Mouse (Mus musculus) kidney, postnatal 25 days (tissue): Measurements from ENCODE around the gene Slc44a3.

Source experiments
- DNase-seq, 2 experiments: peaks; one replicate each; pipeline ENCODE4 v3.0.0; 2021; ENCODE audit warnings: mixed read lengths in 2 of 2

Gene Slc44a3

GRCm38 (mm10) chr3:121422405-121422804 lies 109.8 kb downstream of the Slc44a3 start:
- DNase-seq: no peak

DNA sequence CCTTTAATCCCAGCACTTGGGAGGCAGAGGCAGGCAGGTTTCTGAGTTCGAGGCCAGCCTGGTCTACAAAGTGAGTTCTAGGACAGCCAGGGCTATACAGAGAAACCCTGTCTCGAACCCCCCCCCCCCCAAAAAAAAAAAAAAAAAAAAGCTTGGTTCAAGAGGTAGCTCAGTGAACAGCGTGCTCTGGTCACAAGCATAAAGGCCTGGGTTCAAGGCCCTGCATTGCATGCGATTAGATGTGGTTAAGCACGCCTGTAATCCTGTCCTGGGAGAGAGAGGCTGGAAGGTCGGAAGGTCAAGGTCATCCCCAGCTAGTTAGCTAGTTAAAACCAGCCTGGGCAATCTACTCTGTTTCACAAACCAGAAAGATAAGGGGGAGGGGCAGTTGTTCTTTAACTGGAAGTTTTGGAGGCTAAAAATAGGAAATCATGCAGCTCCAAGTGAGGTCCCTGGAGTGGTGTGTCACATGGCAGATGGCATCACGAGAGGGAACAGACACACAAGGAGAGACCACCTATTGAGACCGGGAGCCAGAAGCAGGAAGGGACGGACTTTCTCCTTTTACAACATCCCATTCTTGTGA lies 113.3 kb downstream of the Slc44a3 start:
- peak in 1 of 2 experiments; percentile 58 for DNase-seq

DNA sequence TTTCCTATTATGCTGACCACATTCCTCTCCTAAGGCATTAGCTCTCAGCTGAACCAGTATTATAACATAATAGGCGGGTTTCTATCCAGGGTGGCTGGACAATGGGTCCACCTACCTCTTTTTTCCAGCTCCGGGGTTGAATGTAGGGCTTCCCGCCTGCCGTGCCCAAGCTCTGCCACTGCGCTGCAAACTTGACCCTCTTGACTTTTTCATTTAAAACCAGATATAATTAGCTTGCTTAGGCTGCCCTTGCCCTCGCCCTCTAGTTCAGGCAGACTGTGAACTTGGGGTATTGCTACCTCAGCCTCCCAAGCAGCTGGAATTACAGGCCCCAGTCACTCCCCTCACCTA lies 114.0 kb downstream of the Slc44a3 start:
- peak in 1 of 2 experiments; percentile 43 for DNase-seq

DNA sequence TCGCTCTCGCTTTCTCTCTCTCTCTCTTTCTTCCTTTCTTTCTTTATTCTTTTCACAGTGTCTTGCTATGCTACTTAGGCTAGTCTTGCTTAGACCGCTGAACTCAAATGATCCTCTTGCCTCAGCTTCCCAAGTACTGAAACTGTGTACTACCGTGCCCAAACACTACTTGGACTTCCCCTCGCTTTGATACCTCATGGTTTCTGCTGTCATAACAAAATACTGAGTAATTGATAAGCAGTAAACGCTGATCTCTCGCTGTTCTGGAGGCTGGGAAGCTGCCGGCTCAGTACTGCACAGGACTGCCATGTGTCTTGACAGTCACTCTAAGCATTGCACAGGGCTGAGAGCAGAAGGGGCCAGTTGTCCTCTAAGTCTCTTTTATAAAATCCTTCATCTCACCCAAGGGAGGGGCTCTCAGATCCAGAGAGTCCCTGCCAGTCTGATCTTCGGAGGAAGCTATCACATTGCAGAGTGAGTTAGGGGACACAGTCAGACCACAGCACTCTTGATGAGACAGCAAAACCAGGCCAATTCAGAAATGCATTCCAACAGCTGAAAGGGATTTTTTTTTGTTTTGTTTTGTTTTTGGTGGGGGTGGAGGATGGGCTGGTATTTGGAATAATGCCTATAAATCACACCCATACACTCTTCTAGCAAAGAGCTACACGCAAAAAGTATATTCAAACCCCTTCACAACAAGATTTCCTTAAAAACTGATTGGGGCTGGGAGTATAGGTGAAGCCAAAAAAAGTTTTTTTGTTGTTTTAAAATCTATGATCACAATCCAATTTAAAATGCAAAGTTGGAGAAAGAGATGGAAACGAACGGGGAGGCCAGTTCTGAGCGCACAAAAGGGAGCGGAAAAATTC lies 114.6 kb downstream of the Slc44a3 start:
- no peak for DNase-seq

- DNase-seq: peak in 1 of 2 experiments; percentile 32
Observed at GRCm38 (mm10) chr3:121416171-121417154, 115.7 kb downstream of the Slc44a3 start.

DNA sequence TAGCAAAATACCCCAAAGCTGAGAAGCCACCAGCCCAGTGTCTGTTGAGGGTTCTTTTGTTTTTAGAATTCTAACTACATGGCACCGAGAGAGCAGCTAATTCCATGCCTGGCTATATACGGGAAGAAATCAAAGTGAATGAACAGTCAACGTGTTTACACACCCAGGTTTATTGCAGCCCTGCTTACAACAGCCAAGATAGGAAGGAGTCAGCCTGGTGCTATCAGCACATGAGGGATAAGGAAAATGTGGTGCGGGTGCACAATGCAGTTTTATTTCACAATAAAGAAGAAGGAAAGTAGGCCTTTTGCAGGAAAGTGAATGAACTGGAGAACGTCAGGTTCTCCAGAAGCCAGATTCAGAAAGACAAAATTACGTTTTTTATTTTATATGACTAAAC lies 120.8 kb downstream of the Slc44a3 start:
- DNase-seq: no peak
